Mouse (Mus musculus) hindbrain, embryonic 11.5 days (tissue): ENCODE measurements around the gene Os9. TPM values are rescaled to one million over a fixed set of nuclear protein-coding genes. Genes with fewer than 3 reads are reported as not detected.
"Not testable (repeated sequence)": the region's sequence is repeated elsewhere in the genome, so short reads cannot be mapped to it uniquely, and the experiment has no call there.

Experiments
- ATAC-seq: fragments of 200-750 bp; cut with Nextera tagmentation; 2 replicates; pipeline ENCODE4 v1.8.0; 2017; ENCODE audit warnings: mild to moderate bottlenecking, moderate TSS enrichment, moderate library complexity; ENCODE audit not compliant: low FRiP score
- DNase-seq: peaks from one replicate; pipeline ENCODE4 v3.0.0-alpha.2; 2015; ENCODE audit warnings: low spot score
- H3K27ac ChIP-seq: fragments of 300-500 bp; sonication (generic); 2 replicates; pipeline ENCODE4 v1.5.1; 2014; ENCODE audit warnings: mild to moderate bottlenecking, low read depth, low read length
- H3K27me3 ChIP-seq: fragments of 300-500 bp; sonication (generic); 2 replicates; pipeline ENCODE4 v1.6.1; 2014; ENCODE audit warnings: mild to moderate bottlenecking, low read length, moderate library complexity, mixed read lengths; ENCODE audit not compliant: control insufficient read depth, insufficient read depth
- H3K36me3 ChIP-seq: fragments of 300-500 bp; sonication (generic); 2 replicates; pipeline ENCODE4 v1.6.1; 2014; ENCODE audit warnings: mild to moderate bottlenecking, low read length, moderate library complexity, mixed read lengths; ENCODE audit not compliant: control insufficient read depth, insufficient read depth
- H3K4me1 ChIP-seq: fragments of 300-500 bp; sonication (generic); replicated peaks from 2 replicates; pipeline ENCODE4 v1.6.1; 2014; ENCODE audit warnings: low read length, mixed read lengths; ENCODE audit not compliant: control insufficient read depth, insufficient read depth
- H3K4me2 ChIP-seq: fragments of 300-500 bp; sonication (generic); replicated peaks from 2 replicates; pipeline ENCODE4 v1.6.1; 2014; ENCODE audit warnings: mild to moderate bottlenecking, low read depth, low read length
- H3K4me3 ChIP-seq: fragments of 300-500 bp; sonication (generic); 2 replicates; pipeline ENCODE4 v1.5.1; 2014; ENCODE audit warnings: low read depth, low read length
- H3K9ac ChIP-seq: fragments of 300-500 bp; sonication (generic); 2 replicates; pipeline ENCODE4 v1.6.1; 2014; ENCODE audit warnings: low read depth, low read length
- H3K9me3 ChIP-seq: fragments of 300-500 bp; sonication (generic); 2 replicates; pipeline ENCODE4 v1.6.1; 2016; ENCODE audit warnings: low read length; ENCODE audit not compliant: control insufficient read depth
- WGBS: fragments of 180-500 bp; shearing (Covaris S2); extraction: QIAGEN DNeasy Blood & Tissue Kit; methylation state at CpG from one replicate; pipeline ENCODE4 v1.1.7; 2014; 5-methylcytosine and 5-hydroxymethylcytosine counted together
- polyA plus RNA-seq: library from polyadenylated mRNA; unstranded; fragments of >200 nt; fragmentation: Nextera tagmentation; extraction: Ambion mirVana; gene quantifications from 2 replicates; pipeline ENCODE4 v1.2.1, GENCODE M21; 2014

Os9 gene
- polyA plus RNA-seq, 1 experiment from 2014 or later = 40.3 TPM

- peak overlapping the region; percentile 81 for H3K4me3 ChIP-seq
- H3K36me3 ChIP-seq = peaks cover 22% of the 10 kb centered on the region
- peak overlapping the region; percentile 82 for H3K27ac ChIP-seq
- H3K9me3 ChIP-seq = no peaks in the 10 kb centered on the region
- peak overlapping the region; percentile 89 for H3K9ac ChIP-seq
- ATAC-seq = peak; percentile 20
- no peaks in the 10 kb centered on the region; the same call in 1 of the 2 replicates for H3K27me3 ChIP-seq
- H3K4me1 ChIP-seq = peaks cover 4% of the 10 kb centered on the region; the same call in 1 of the 2 replicates
- H3K4me2 ChIP-seq = peak overlapping the region; percentile 48
- peak; percentile 68 for DNase-seq
- WGBS = 15% methylated on average over 37 of the region's 37 CpGs
Observed at GRCm38 (mm10) chr10:127063913-127064870, 56.7 kb downstream of the Os9 start.

GRCm38 (mm10) chr10:127063239-127063872, 57.6 kb downstream of the Os9 start, which contains the start of gene Cdk4:
Cdk4 (plus strand) TSS chr10:127063534.
- H3K9me3 ChIP-seq = no peaks in the 10 kb centered on the region
- DNase-seq = peak; percentile 99
- ATAC-seq = peak; percentile 94
- peak within 1 kb of the TSS; percentile 48 for H3K4me2 ChIP-seq
- H3K4me1 ChIP-seq = peaks cover 9% of the 10 kb centered on the region; the same call in 1 of the 2 replicates
- no peaks in the 10 kb centered on the region; the same call in 1 of the 2 replicates for H3K27me3 ChIP-seq
- WGBS = under 1% methylated on average over 46 of the region's 46 CpGs
- H3K9ac ChIP-seq = peak within 1 kb of the TSS; percentile 89
- H3K4me3 ChIP-seq = peak within 1 kb of the TSS; percentile 81
- peaks cover 22% of the 10 kb centered on the region for H3K36me3 ChIP-seq
- peak within 1 kb of the TSS; percentile 82 for H3K27ac ChIP-seq

GRCm38 (mm10) chr10:127062503-127062902, 58.4 kb downstream of the Os9 start:
- DNase-seq = no peak
- 81% methylated on average over 5 of the region's 5 CpGs for WGBS
- no peaks in the 10 kb centered on the region for H3K9me3 ChIP-seq
- no peak overlapping the region for H3K27ac ChIP-seq
- H3K9ac ChIP-seq = no peak overlapping the region
- no peaks in the 10 kb centered on the region; the same call in 1 of the 2 replicates for H3K27me3 ChIP-seq
- no peak overlapping the region for H3K4me3 ChIP-seq
- H3K4me1 ChIP-seq = peaks cover 9% of the 10 kb centered on the region; the same call in 1 of the 2 replicates
- H3K4me2 ChIP-seq = no peak overlapping the region
- ATAC-seq = no peak
- peaks cover 21% of the 10 kb centered on the region for H3K36me3 ChIP-seq

GRCm38 (mm10) chr10:127062101-127062500, 58.8 kb downstream of the Os9 start:
- not testable (repeated sequence) for H3K9me3 ChIP-seq, H3K4me3 ChIP-seq, H3K4me1 ChIP-seq, H3K27ac ChIP-seq, ATAC-seq, DNase-seq, H3K27me3 ChIP-seq, H3K4me2 ChIP-seq, H3K9ac ChIP-seq
- peaks cover 20% of the 10 kb centered on the region for H3K36me3 ChIP-seq
- 88% methylated on average over 4 of the region's 4 CpGs for WGBS

GRCm38 (mm10) chr10:127061513-127061912, 59.4 kb downstream of the Os9 start:
- 67% methylated on average over 2 of the region's 2 CpGs for WGBS
- Histone ChIP-seq H3K4me2 (no peak overlapping the region), H3K9me3 (no peaks in the 10 kb centered on the region), H3K9ac (no peak overlapping the region; the same call in 1 of the 2 replicates), H3K27me3 (no peaks in the 10 kb centered on the region; the same call in 1 of the 2 replicates), H3K36me3 (peaks cover 18% of the 10 kb centered on the region), H3K4me3 (no peak overlapping the region; the same call in 1 of the 2 replicates), H3K27ac (peak overlapping the region; percentile 95; the same call in 1 of the 2 replicates), H3K4me1 (peaks cover 9% of the 10 kb centered on the region; the same call in 1 of the 2 replicates)
- ATAC-seq (no peak), DNase-seq (no peak)

- ATAC-seq (no peak), DNase-seq (no peak)
- H3K4me3 ChIP-seq = no peak overlapping the region; the same call in 1 of the 2 replicates
- H3K4me2 ChIP-seq = peak overlapping the region; percentile 98
- H3K9ac ChIP-seq = peak overlapping the region; percentile 96
- peaks cover 19% of the 10 kb centered on the region for H3K36me3 ChIP-seq
- H3K9me3 ChIP-seq = no peaks in the 10 kb centered on the region
- peaks cover 9% of the 10 kb centered on the region; the same call in 1 of the 2 replicates for H3K4me1 ChIP-seq
- 27% methylated on average over 5 of the region's 5 CpGs for WGBS
- no peaks in the 10 kb centered on the region; the same call in 1 of the 2 replicates for H3K27me3 ChIP-seq
- H3K27ac ChIP-seq = peak overlapping the region; percentile 95; the same call in 1 of the 2 replicates
Observed at GRCm38 (mm10) chr10:127061085-127061484, 59.8 kb downstream of the Os9 start.

GRCm38 (mm10) chr10:127059968-127060916, 60.7 kb downstream of the Os9 start, which contains the start of gene March9:
March9 (minus strand) TSS chr10:127060184.
- H3K9ac ChIP-seq = peak within 1 kb of the TSS; percentile 96
- peak within 1 kb of the TSS; percentile 94 for H3K4me3 ChIP-seq
- ATAC-seq (peak; percentile 2), DNase-seq (peak; percentile 79)
- H3K4me2 ChIP-seq = peak within 1 kb of the TSS; percentile 98
- no peaks in the 10 kb centered on the region for H3K9me3 ChIP-seq
- no peaks in the 10 kb centered on the region; the same call in 1 of the 2 replicates for H3K27me3 ChIP-seq
- H3K4me1 ChIP-seq = peaks cover 9% of the 10 kb centered on the region; the same call in 1 of the 2 replicates
- 1% methylated on average over 32 of the region's 72 CpGs for WGBS
- peaks cover 12% of the 10 kb centered on the region for H3K36me3 ChIP-seq
- peak within 1 kb of the TSS; percentile 95 for H3K27ac ChIP-seq
